Mouse (Mus musculus) liver, embryonic 13.5 days (tissue): ENCODE data around the gene Ppm1g. TPM values are rescaled to one million over a fixed set of nuclear protein-coding genes. Genes with fewer than 3 reads are reported as not detected.

ENCODE experiments used
- ATAC-seq: fragments of 200-750 bp; cut with Nextera tagmentation; 2 replicates; pipeline ENCODE4 v1.8.0; 2017; ENCODE audit warnings: low read depth, mild to moderate bottlenecking, moderate number of reproducible peaks, moderate library complexity
- DNase-seq: peaks from one replicate; pipeline ENCODE4 v3.0.0; 2022
- H3K27ac ChIP-seq: fragments of 300-500 bp; sonication (generic); 2 replicates; pipeline ENCODE4 v1.5.1; 2015; ENCODE audit warnings: moderate library complexity, mild to moderate bottlenecking, inconsistent platforms
- H3K27me3 ChIP-seq: fragments of 300-500 bp; sonication (generic); 2 replicates; pipeline ENCODE4 v1.6.1; 2015; ENCODE audit warnings: mild to moderate bottlenecking, inconsistent platforms
- H3K36me3 ChIP-seq: fragments of 300-500 bp; sonication (generic); 2 replicates; pipeline ENCODE4 v1.6.1; 2015; ENCODE audit warnings: mild to moderate bottlenecking, inconsistent platforms
- H3K4me1 ChIP-seq: fragments of 300-500 bp; sonication (generic); replicated peaks from 2 replicates; pipeline ENCODE4 v1.6.1; 2015; ENCODE audit warnings: inconsistent platforms
- H3K4me2 ChIP-seq: fragments of 300-500 bp; sonication (generic); 2 replicates; pipeline ENCODE4 v1.6.1; 2015; ENCODE audit warnings: inconsistent platforms, mild to moderate bottlenecking, moderate library complexity
- H3K4me3 ChIP-seq: fragments of 300-500 bp; sonication (generic); replicated peaks from 2 replicates; pipeline ENCODE4 v1.5.1; 2015; ENCODE audit warnings: mild to moderate bottlenecking, inconsistent platforms
- H3K9ac ChIP-seq: fragments of 300-500 bp; sonication (generic); 2 replicates; pipeline ENCODE4 v1.6.1; 2015; ENCODE audit warnings: mild to moderate bottlenecking, inconsistent platforms
- H3K9me3 ChIP-seq: fragments of 300-500 bp; sonication (generic); replicated peaks from 2 replicates; pipeline ENCODE4 v1.6.1; 2016; ENCODE audit warnings: inconsistent platforms
- WGBS: fragments of 180-500 bp; shearing (Covaris S2); methylation state at CpG from one replicate; pipeline ENCODE4 v1.1.7; 2015; ENCODE audit not compliant: insufficient replicate concordance; 5-methylcytosine and 5-hydroxymethylcytosine counted together
- polyA plus RNA-seq: library from polyadenylated mRNA; unstranded; fragments of >200 nt; fragmentation: Nextera tagmentation; extraction: Ambion mirVana; gene quantifications from 2 replicates; pipeline ENCODE4 v1.2.1, GENCODE M21; 2015

Gene Ppm1g
- polyA plus RNA-seq, result 169 and 174 TPM in 2 replicates

DNA sequence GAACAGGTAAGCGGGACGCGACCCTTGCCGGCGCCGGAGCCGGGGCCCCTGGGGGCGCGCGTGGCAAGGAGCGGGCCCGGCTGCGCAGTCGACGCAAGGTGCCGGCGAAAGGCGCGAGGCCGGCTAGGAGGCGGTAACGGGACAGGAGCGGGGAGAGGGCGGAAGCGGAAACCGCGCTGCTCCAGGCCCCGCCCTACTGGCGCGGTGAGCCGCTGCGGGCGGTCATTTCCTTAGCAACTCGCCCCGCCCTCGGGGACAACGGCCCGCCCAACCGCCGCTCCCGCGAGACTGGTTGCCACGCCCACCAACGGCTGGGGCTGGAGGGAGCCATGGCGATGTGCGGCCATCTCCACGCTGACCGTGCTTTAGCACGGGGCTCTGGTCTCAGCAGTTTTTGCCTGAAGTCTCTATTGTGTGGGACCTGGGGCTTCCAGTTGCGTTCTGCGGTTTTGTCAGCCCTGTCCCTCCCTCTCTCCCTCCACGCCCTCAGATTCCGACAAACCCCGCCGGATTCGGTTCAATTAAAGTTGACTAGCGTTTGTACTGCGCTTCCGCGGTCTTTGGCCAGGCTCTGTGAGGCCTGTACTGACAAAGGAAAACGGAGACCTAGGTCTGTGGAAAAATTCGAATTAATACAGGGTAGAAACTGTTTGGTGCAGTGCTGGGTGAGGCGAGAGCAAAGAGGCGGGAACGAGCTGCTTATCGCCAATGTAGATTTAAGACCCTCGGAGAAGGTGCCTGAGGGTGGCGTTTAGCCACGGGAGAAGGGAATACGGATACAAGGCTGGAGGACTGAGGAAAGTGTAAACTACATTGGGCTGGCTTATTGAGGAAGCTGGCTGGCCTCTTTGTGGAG, at the start of gene Ppm1g:
Ppm1g (minus strand) TSS at position 240 of the 856 bp plus-strand sequence.
- DNase-seq, result peak; percentile 97
- Histone ChIP-seq H3K4me3 (peak within 1 kb of the TSS; percentile 99), H3K9ac (peak within 1 kb of the TSS; percentile 99), H3K4me2 (peak within 1 kb of the TSS; percentile 92), H3K27me3 (no peaks in the 10 kb centered on the region), H3K4me1 (peaks cover 45% of the 10 kb centered on the region), H3K9me3 (no peaks in the 10 kb centered on the region), H3K27ac (peak within 1 kb of the TSS; percentile 97), H3K36me3 (peaks cover 10% of the 10 kb centered on the region)
- peak; percentile 92 for ATAC-seq
- WGBS, result under 1% methylated on average over 70 of the region's 70 CpGs

DNA sequence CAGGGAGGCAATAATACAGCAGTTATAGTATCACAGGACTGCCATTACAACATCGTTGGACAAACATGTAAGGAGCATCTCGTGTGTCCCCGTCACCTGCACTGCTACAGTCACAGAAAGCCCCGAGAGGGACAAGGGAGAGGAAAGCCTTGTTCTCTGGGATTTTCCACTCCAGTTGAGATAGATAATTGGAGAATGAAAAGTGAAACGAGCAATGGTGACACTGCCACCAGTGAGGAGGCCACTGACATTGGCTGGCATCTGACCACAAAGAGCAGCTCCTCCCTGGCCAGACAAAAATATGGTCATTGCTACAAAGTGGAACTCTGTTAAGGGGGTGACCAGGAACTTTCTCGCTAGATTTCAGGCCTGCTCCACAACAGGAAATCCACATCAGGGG, 47.2 kb upstream of the Ppm1g start:
- Histone ChIP-seq H3K27me3 (no peaks in the 10 kb centered on the region), H3K9ac (no peak overlapping the region), H3K36me3 (peaks cover 5% of the 10 kb centered on the region; the same call in 1 of the 2 replicates), H3K4me3 (no peak overlapping the region), H3K4me2 (no peak overlapping the region), H3K27ac (no peak overlapping the region), H3K9me3 (no peaks in the 10 kb centered on the region), H3K4me1 (no peaks in the 10 kb centered on the region)
- 59% methylated on average over 6 of the region's 6 CpGs for WGBS
- ATAC-seq (no peak), DNase-seq (no peak)

DNA sequence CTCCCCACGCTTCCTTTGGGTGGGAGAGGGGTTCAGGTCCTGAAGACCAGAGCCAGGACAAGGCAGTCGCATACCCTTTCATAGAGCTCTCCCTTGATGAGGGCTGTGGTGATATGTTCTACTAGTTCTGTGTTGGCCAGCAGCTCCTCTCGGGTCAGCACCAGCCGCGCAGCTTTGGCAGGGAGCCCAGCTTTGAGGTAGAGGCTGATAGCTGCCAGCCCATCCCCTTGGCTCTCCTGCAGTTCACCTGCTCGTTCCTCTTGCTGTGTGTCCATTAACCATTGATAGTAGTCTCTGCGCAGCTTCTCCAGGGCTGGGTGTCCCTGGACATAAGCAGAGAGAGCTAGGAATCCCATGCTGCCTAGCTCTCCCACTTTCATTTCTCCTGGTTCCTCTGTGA, 45.6 kb upstream of the Ppm1g start:
- H3K4me3 ChIP-seq, result no peak overlapping the region
- peaks cover 5% of the 10 kb centered on the region; the same call in 1 of the 2 replicates for H3K36me3 ChIP-seq
- no peak overlapping the region for H3K9ac ChIP-seq
- ATAC-seq (no peak), DNase-seq (no peak)
- no peaks in the 10 kb centered on the region for H3K4me1 ChIP-seq
- H3K27me3 ChIP-seq, result no peaks in the 10 kb centered on the region
- WGBS, result 74% methylated on average over 7 of the region's 7 CpGs
- no peak overlapping the region for H3K27ac ChIP-seq
- H3K9me3 ChIP-seq, result no peaks in the 10 kb centered on the region
- H3K4me2 ChIP-seq, result no peak overlapping the region

DNA sequence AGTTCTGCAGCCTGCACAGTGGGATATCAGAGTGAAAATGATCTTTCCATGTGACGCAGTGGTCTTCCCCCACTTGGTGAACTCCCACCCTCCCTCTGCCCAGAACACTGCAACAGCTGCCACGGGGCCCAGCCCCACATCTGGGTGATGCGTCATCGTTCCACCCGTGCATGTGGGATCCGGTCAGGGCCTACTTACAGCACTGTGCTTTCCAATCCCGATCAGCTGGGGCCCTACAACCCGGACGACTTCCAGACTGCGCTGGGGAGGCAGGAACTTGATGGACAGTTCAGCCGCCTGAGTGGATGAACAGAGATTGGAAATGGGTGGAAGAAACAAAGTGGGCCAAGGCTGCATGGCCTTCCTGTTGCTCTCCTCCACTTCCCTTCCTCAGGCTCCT, 37.1 kb upstream of the Ppm1g start:
- Histone ChIP-seq H3K9ac (no peak overlapping the region), H3K4me1 (peaks cover 17% of the 10 kb centered on the region), H3K9me3 (no peaks in the 10 kb centered on the region), H3K4me2 (no peak overlapping the region), H3K36me3 (peaks cover 14% of the 10 kb centered on the region), H3K4me3 (no peak overlapping the region), H3K27ac (no peak overlapping the region), H3K27me3 (no peaks in the 10 kb centered on the region)
- no peak for DNase-seq
- ATAC-seq, result no peak
- WGBS, result 70% methylated on average over 11 of the region's 11 CpGs

DNA sequence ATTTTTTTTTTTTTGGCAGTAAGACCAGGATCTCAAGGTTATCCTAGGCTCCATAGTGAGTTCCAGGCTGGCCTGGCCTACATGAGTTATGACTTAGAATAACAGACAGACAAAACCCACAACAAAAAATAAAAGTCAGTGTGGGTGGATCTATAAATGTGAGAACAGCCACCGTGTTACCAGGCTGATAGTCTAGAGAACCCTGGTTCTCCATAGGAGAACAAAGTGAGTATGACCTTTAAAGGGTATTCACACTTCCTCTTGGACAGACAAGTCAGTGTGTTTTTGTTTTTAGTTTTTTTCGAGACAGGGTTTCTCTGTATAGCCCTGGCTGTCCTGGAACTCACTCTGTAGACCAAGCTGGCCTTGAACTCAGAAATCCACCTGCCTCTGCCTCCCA, 35.5 kb upstream of the Ppm1g start:
- Histone ChIP-seq H3K4me1 (peaks cover 26% of the 10 kb centered on the region), H3K27me3 (no peaks in the 10 kb centered on the region), H3K9ac (no peak overlapping the region), H3K36me3 (peaks cover 30% of the 10 kb centered on the region), H3K4me3 (no peak overlapping the region), H3K9me3 (no peaks in the 10 kb centered on the region), H3K4me2 (no peak overlapping the region), H3K27ac (no peak overlapping the region)
- ATAC-seq (no peak), DNase-seq (no peak)
- WGBS, result 71% methylated on average over 2 of the region's 2 CpGs

DNA sequence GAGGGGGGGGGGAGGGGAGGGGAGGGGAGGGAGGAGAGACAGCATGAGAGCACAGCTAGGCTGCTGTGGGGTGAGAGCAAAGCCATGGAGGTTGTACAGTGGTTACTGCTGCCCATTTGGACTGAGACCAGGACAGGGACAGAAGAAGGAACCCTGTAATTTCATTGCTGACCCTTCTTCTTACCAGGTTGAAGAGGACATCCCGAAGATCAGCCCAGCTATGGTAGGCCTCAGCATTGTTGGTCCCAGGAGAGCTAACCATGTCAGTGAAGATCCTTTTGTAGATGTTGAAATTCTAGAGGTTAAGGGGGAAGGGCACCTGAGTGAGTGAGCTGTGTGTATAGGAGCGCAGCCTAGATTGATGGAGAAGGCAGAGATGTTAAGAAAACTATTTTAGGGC, 34.9 kb upstream of the Ppm1g start:
- Histone ChIP-seq H3K4me3 (no peak overlapping the region), H3K9ac (no peak overlapping the region), H3K9me3 (no peaks in the 10 kb centered on the region), H3K4me2 (no peak overlapping the region), H3K27me3 (no peaks in the 10 kb centered on the region), H3K4me1 (peaks cover 29% of the 10 kb centered on the region), H3K36me3 (peaks cover 36% of the 10 kb centered on the region), H3K27ac (no peak overlapping the region)
- 83% methylated on average over 2 of the region's 2 CpGs for WGBS
- no peak for DNase-seq
- ATAC-seq, result no peak

DNA sequence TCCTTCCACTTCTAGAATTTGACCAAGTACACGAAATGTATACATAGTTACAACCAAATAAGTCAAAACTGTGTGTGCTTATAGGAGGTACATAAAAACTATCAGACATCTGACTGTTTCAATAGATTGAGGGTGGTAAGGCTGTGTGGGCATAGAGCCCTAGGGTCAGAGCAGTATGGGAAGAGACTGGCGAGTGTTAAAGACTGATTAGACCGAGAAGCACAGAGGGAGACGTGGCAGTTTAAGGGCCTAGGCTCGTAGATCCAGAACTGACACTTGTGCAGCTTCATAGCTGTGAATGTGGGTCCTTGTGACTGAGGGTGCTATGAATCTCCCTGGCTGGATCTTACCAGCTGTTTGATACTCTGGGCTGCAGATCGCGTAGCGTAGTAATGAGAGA, 34.4 kb upstream of the Ppm1g start:
- ATAC-seq (0 out of 2 replicates have a peak, but pooled peaks have one; percentile 24), DNase-seq (no peak)
- Histone ChIP-seq H3K4me3 (no peak overlapping the region), H3K4me1 (peaks cover 29% of the 10 kb centered on the region), H3K9me3 (no peaks in the 10 kb centered on the region), H3K36me3 (peaks cover 41% of the 10 kb centered on the region), H3K9ac (no peak overlapping the region), H3K4me2 (no peak overlapping the region), H3K27me3 (no peaks in the 10 kb centered on the region), H3K27ac (no peak overlapping the region)
- WGBS, result 60% methylated on average over 8 of the region's 8 CpGs

DNA sequence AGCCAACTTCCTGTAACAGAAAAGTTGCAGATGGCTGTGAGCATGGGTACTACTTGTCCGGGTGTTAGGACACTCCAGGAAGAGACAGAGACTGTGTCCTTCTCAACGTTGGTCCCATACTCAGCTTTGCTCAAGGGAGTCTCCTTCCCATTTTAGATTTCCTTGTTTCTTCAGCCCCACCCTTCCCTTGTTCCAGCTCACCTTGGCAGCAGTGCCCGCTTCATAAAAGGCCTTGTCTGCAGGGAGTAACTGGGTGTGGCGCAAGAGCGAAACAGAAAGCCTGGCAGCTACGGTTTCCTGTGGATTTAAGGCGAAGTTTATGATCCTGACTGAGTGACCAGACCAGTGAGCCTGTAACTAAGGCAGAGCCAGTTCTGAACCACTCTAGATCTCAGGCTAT, 34.0 kb upstream of the Ppm1g start:
- peaks cover 29% of the 10 kb centered on the region for H3K4me1 ChIP-seq
- H3K36me3 ChIP-seq, result peaks cover 45% of the 10 kb centered on the region
- no peaks in the 10 kb centered on the region for H3K9me3 ChIP-seq
- no peak overlapping the region for H3K27ac ChIP-seq
- WGBS, result 67% methylated on average over 7 of the region's 7 CpGs
- H3K4me2 ChIP-seq, result no peak overlapping the region
- no peaks in the 10 kb centered on the region for H3K27me3 ChIP-seq
- H3K9ac ChIP-seq, result no peak overlapping the region
- no peak for DNase-seq
- no peak overlapping the region for H3K4me3 ChIP-seq
- no peak for ATAC-seq

DNA sequence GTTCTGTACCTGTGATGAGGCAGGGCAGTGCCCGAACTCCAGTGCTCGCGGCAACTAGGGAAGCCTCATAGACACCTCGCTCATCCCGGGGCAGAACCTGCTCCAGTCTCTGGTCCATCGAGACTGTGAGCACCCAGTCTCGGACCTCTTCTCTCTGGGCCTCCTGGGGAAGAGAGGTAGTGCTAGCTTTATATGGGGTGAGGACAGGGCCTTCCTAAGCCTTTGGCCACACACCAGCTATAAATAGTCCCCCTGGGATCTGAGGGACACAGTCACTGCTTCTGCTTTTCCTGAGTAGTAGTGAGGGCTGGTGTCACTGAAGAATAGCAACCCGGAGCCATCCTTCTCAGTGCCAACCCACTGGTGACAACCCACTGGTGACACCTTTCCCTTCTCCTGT, 33.3 kb upstream of the Ppm1g start:
- Histone ChIP-seq H3K4me3 (no peak overlapping the region), H3K4me1 (peaks cover 29% of the 10 kb centered on the region), H3K9ac (no peak overlapping the region), H3K27ac (no peak overlapping the region), H3K9me3 (no peaks in the 10 kb centered on the region), H3K27me3 (no peaks in the 10 kb centered on the region), H3K36me3 (peaks cover 52% of the 10 kb centered on the region), H3K4me2 (no peak overlapping the region)
- ATAC-seq (no peak), DNase-seq (no peak)
- WGBS, result 85% methylated on average over 8 of the region's 8 CpGs

DNA sequence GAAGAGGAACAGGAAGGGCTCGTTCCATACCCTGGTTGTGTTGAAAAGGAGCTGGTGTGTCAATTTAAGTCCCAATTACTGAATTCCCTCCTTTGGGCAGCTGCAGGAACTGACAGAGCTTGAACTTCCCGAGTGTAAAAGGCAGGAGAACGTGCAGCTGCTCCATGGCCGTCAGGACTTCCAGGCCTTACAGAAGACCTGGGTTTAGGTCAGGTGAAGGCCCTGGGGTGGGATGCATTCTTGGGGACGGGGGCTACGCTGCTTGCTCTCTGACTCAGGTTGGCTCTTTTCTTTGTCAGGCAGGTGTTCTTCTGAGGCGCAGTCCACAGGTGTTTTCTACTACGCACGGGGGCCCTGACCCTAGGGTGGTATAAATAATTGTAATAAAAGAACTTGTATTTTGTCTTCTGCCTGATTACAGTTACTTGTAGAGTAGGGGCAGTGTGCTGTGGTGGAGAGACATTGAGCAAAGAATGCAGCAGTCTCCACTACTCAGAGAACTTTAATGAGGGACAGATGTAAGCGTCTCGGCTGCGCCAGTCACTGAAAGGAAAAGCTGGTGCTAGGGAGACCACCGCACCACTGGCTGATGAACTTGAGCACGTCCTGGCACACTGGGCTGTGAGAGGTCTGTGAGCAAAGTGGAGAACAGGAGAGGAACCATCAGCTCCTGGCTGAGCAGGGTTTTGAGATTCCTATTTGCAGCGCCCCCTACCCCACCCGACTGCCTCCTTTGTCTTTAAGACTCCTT, 32.5 kb upstream of the Ppm1g start:
- H3K9me3 ChIP-seq, result no peaks in the 10 kb centered on the region
- H3K4me3 ChIP-seq, result no peak overlapping the region
- no peak overlapping the region for H3K27ac ChIP-seq
- ATAC-seq (no peak), DNase-seq (no peak)
- H3K4me1 ChIP-seq, result peaks cover 29% of the 10 kb centered on the region
- H3K9ac ChIP-seq, result no peak overlapping the region
- no peaks in the 10 kb centered on the region for H3K27me3 ChIP-seq
- no peak overlapping the region for H3K4me2 ChIP-seq
- WGBS, result 79% methylated on average over 16 of the region's 16 CpGs
- peaks cover 60% of the 10 kb centered on the region for H3K36me3 ChIP-seq

DNA sequence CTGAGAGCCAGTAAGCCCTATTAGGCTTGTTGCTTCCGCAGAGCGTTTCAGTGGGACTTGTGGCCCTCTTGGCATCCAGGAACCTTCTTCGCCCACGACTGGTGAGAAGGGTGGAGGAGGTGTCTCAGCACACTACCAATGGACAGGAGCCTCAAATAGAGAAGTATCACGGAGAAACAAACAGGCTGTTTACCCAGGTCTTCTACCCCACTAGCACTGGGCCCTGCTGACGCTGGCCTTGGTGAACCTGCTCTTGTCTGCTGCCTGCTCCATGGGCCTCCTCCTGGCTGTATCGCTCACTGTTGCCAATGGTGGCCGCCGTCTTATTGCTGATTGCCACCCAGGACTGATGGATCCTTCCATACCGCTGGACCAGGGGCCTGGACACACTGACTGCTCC, 31.7 kb upstream of the Ppm1g start:
- Histone ChIP-seq H3K9ac (0 out of 2 replicates have a peak overlapping the region, but pooled peaks have one; percentile 36), H3K9me3 (no peaks in the 10 kb centered on the region), H3K27ac (no peak overlapping the region), H3K27me3 (no peaks in the 10 kb centered on the region), H3K36me3 (peaks cover 68% of the 10 kb centered on the region), H3K4me1 (peaks cover 29% of the 10 kb centered on the region), H3K4me2 (peak overlapping the region; percentile 68), H3K4me3 (peak overlapping the region; percentile 53)
- WGBS, result 70% methylated on average over 10 of the region's 10 CpGs
- DNase-seq (no peak), ATAC-seq (no peak)
